Mouse (Mus musculus) retina, embryonic 14.5 days (tissue): Measurements from ENCODE around the gene Ism2.

Source experiments
- DNase-seq: peaks from one replicate; pipeline ENCODE4 v3.0.0-alpha.2; 2015; ENCODE audit warnings: low spot score

Ism2 gene

GRCm38 (mm10) chr12:87229633-87230032 lies 69.9 kb downstream of the Ism2 start:
- DNase-seq = no peak
